Mouse (Mus musculus): Measurements from ENCODE around the gene Vangl2. TPM values are rescaled to one million over a fixed set of nuclear protein-coding genes. Genes with fewer than 3 reads are reported as not detected.

Gene Vangl2
- polyA plus RNA-seq (2016; fragmentation: Nextera tagmentation; extraction: Ambion mirVana), result 28.3 and 29.9 TPM in 2 replicates

- Histone ChIP-seq H3K4me3 (peak within 1 kb of the TSS; percentile 80), H3K27ac (peak within 1 kb of the TSS; percentile 95), H3K9me3 (replicated peaks) (no peaks in the 10 kb centered on the region), H3K36me3 (peaks cover 10% of the 10 kb centered on the region), H3K4me1 (peaks cover 39% of the 10 kb centered on the region), H3K27me3 (ENCODE audit: low read depth, poor library complexity, severe bottlenecking) (0 out of 2 replicates have a peak, but pooled peaks cover 6% of the 10 kb centered on the region)
- no peak for DNase-seq (ENCODE audit: low spot score)
- 51% methylated on average over 21 of the region's 21 CpGs for WGBS
Observed at GRCm38 (mm10) chr1:172028394-172029275, at the start of gene Vangl2. Gene Vangl2, minus strand, starts transcription at chr1:172028444.

- H3K4me3 ChIP-seq, result no peak overlapping the region
- H3K4me1 ChIP-seq, result peaks cover 6% of the 10 kb centered on the region
- no peak overlapping the region for H3K27ac ChIP-seq
- H3K27me3 ChIP-seq (ENCODE audit: low read depth, poor library complexity, severe bottlenecking), result no peaks in the 10 kb centered on the region
- no peak for DNase-seq (ENCODE audit: low spot score)
- no peaks in the 10 kb centered on the region for H3K9me3 ChIP-seq (replicated peaks)
- WGBS, result 83% methylated on average over 5 of the region's 5 CpGs
- peaks cover 76% of the 10 kb centered on the region for H3K36me3 ChIP-seq
Observed at GRCm38 (mm10) chr1:172077981-172078380, 49.7 kb upstream of the Vangl2 start.

- Histone ChIP-seq H3K4me3 (no peak overlapping the region), H3K27ac (no peak overlapping the region), H3K4me1 (no peaks in the 10 kb centered on the region), H3K9me3 (replicated peaks) (no peaks in the 10 kb centered on the region), H3K27me3 (ENCODE audit: low read depth, poor library complexity, severe bottlenecking) (no peaks in the 10 kb centered on the region), H3K36me3 (peaks cover 100% of the 10 kb centered on the region)
- WGBS, result 96% methylated on average over 7 of the region's 7 CpGs
- no peak for DNase-seq (ENCODE audit: low spot score)
Observed at GRCm38 (mm10) chr1:172072604-172073003, 44.4 kb upstream of the Vangl2 start.

- peaks cover 100% of the 10 kb centered on the region for H3K36me3 ChIP-seq
- H3K27ac ChIP-seq, result no peak overlapping the region
- no peaks in the 10 kb centered on the region for H3K9me3 ChIP-seq (replicated peaks)
- no peak for DNase-seq (ENCODE audit: low spot score)
- H3K27me3 ChIP-seq (ENCODE audit: low read depth, poor library complexity, severe bottlenecking), result no peaks in the 10 kb centered on the region
- no peaks in the 10 kb centered on the region for H3K4me1 ChIP-seq
- 78% methylated on average over 4 of the region's 4 CpGs for WGBS
- H3K4me3 ChIP-seq, result no peak overlapping the region
Observed at GRCm38 (mm10) chr1:172071556-172071955, 43.3 kb upstream of the Vangl2 start.

- Histone ChIP-seq H3K27ac (no peak overlapping the region), H3K9me3 (replicated peaks) (no peaks in the 10 kb centered on the region), H3K4me3 (no peak overlapping the region), H3K4me1 (no peaks in the 10 kb centered on the region), H3K27me3 (ENCODE audit: low read depth, poor library complexity, severe bottlenecking) (no peaks in the 10 kb centered on the region), H3K36me3 (peaks cover 100% of the 10 kb centered on the region)
- 68% methylated on average over 6 of the region's 6 CpGs for WGBS
- no peak for DNase-seq (ENCODE audit: low spot score)
Observed at GRCm38 (mm10) chr1:172070227-172070626, 42.0 kb upstream of the Vangl2 start.

GRCm38 (mm10) chr1:172064613-172065141 is 36.4 kb upstream of the Vangl2 start:
- no peak for DNase-seq (ENCODE audit: low spot score)
- WGBS, result 79% methylated on average over 13 of the region's 13 CpGs
- no peaks in the 10 kb centered on the region for H3K9me3 ChIP-seq (replicated peaks)
- H3K27ac ChIP-seq, result no peak overlapping the region; the same call in 1 of the 2 replicates
- peaks cover 58% of the 10 kb centered on the region for H3K36me3 ChIP-seq
- peaks cover 18% of the 10 kb centered on the region for H3K4me1 ChIP-seq
- no peak overlapping the region for H3K4me3 ChIP-seq
- H3K27me3 ChIP-seq (ENCODE audit: low read depth, poor library complexity, severe bottlenecking), result no peaks in the 10 kb centered on the region

- DNase-seq (ENCODE audit: low spot score), result no peak
- no peak overlapping the region for H3K27ac ChIP-seq
- no peak overlapping the region for H3K4me3 ChIP-seq
- H3K4me1 ChIP-seq, result peaks cover 22% of the 10 kb centered on the region
- peaks cover 46% of the 10 kb centered on the region for H3K36me3 ChIP-seq
- WGBS, result 32% methylated on average over 4 of the region's 4 CpGs
- H3K27me3 ChIP-seq (ENCODE audit: low read depth, poor library complexity, severe bottlenecking), result no peaks in the 10 kb centered on the region
- H3K9me3 ChIP-seq (replicated peaks), result no peaks in the 10 kb centered on the region
Observed at GRCm38 (mm10) chr1:172063291-172064023, 35.2 kb upstream of the Vangl2 start.

- WGBS, result 84% methylated on average over 2 of the region's 2 CpGs
- Histone ChIP-seq H3K36me3 (peaks cover 32% of the 10 kb centered on the region), H3K4me1 (peaks cover 26% of the 10 kb centered on the region), H3K4me3 (no peak overlapping the region), H3K27ac (no peak overlapping the region), H3K27me3 (ENCODE audit: low read depth, poor library complexity, severe bottlenecking) (peaks cover 12% of the 10 kb centered on the region), H3K9me3 (replicated peaks) (no peaks in the 10 kb centered on the region)
- no peak for DNase-seq (ENCODE audit: low spot score)
Observed at GRCm38 (mm10) chr1:172062101-172062500, 33.9 kb upstream of the Vangl2 start.

GRCm38 (mm10) chr1:172061217-172061616 is 33.0 kb upstream of the Vangl2 start:
- WGBS, result 19% methylated on average over 8 of the region's 8 CpGs
- Histone ChIP-seq H3K36me3 (peaks cover 23% of the 10 kb centered on the region), H3K27me3 (ENCODE audit: low read depth, poor library complexity, severe bottlenecking) (peaks cover 21% of the 10 kb centered on the region), H3K27ac (no peak overlapping the region), H3K4me1 (peaks cover 26% of the 10 kb centered on the region), H3K4me3 (no peak overlapping the region), H3K9me3 (replicated peaks) (no peaks in the 10 kb centered on the region)
- no peak for DNase-seq (ENCODE audit: low spot score)

GRCm38 (mm10) chr1:172060659-172061058 is 32.4 kb upstream of the Vangl2 start:
- Histone ChIP-seq H3K9me3 (replicated peaks) (no peaks in the 10 kb centered on the region), H3K36me3 (peaks cover 18% of the 10 kb centered on the region), H3K27ac (no peak overlapping the region), H3K4me3 (no peak overlapping the region), H3K4me1 (peaks cover 26% of the 10 kb centered on the region), H3K27me3 (ENCODE audit: low read depth, poor library complexity, severe bottlenecking) (peaks cover 26% of the 10 kb centered on the region)
- no peak for DNase-seq (ENCODE audit: low spot score)
- WGBS, result 45% methylated on average over 4 of the region's 4 CpGs

GRCm38 (mm10) chr1:172058874-172059273 is 30.6 kb upstream of the Vangl2 start:
- no peaks in the 10 kb centered on the region for H3K9me3 ChIP-seq (replicated peaks)
- no peak overlapping the region for H3K4me3 ChIP-seq
- H3K36me3 ChIP-seq, result no peaks in the 10 kb centered on the region
- no peak overlapping the region for H3K27ac ChIP-seq
- peaks cover 32% of the 10 kb centered on the region for H3K4me1 ChIP-seq
- no peak for DNase-seq (ENCODE audit: low spot score)
- WGBS, result 59% methylated on average over 7 of the region's 7 CpGs
- peaks cover 44% of the 10 kb centered on the region for H3K27me3 ChIP-seq (ENCODE audit: low read depth, poor library complexity, severe bottlenecking)

GRCm38 (mm10) chr1:172058321-172058720 is 30.1 kb upstream of the Vangl2 start:
- peaks cover 50% of the 10 kb centered on the region for H3K27me3 ChIP-seq (ENCODE audit: low read depth, poor library complexity, severe bottlenecking)

GRCm38 (mm10) chr1:172057491-172057921 is 29.3 kb upstream of the Vangl2 start, which contains the start of gene Nhlh1:
Gene Nhlh1, minus strand, starts transcription at chr1:172057573.
- H3K27ac ChIP-seq, result no peak within 1 kb of the TSS
- no peaks in the 10 kb centered on the region for H3K9me3 ChIP-seq (replicated peaks)
- H3K4me3 ChIP-seq, result no peak within 1 kb of the TSS
- peaks cover 38% of the 10 kb centered on the region for H3K4me1 ChIP-seq
- 27% methylated on average over 2 of the region's 2 CpGs for WGBS
- no peak for DNase-seq (ENCODE audit: low spot score)
- no peaks in the 10 kb centered on the region for H3K36me3 ChIP-seq
- H3K27me3 ChIP-seq (ENCODE audit: low read depth, poor library complexity, severe bottlenecking), result peaks cover 58% of the 10 kb centered on the region

More at GRCm38 (mm10) chr1:172058321-172058720, 30.1 kb upstream of the Vangl2 start:
- WGBS, result 73% methylated on average over 6 of the region's 6 CpGs
- H3K9me3 ChIP-seq (replicated peaks), result no peaks in the 10 kb centered on the region
- no peak overlapping the region for H3K4me3 ChIP-seq
- H3K27ac ChIP-seq, result no peak overlapping the region
- no peaks in the 10 kb centered on the region for H3K36me3 ChIP-seq
- H3K4me1 ChIP-seq, result peaks cover 33% of the 10 kb centered on the region
- DNase-seq (ENCODE audit: low spot score), result no peak
